Mouse (Mus musculus) limb, embryonic 15.5 days (tissue): ENCODE data around the gene Gpkow. TPM values are rescaled to one million over a fixed set of nuclear protein-coding genes. Genes with fewer than 3 reads are reported as not detected.
A peak's percentile ranks its signal among the peaks of the same experiment; 100 is the strongest.

Source experiments
- ATAC-seq: fragments of 200-750 bp; cut with Nextera tagmentation; 2 replicates; pipeline ENCODE4 v1.8.0; 2017; ENCODE audit warnings: low read depth, moderate TSS enrichment; ENCODE audit not compliant: insufficient number of reproducible peaks, low FRiP score, low TSS enrichment
- H3K27ac ChIP-seq: fragments of 300-500 bp; sonication (generic); 2 replicates; pipeline ENCODE4 v1.5.1; 2015; ENCODE audit warnings: moderate library complexity, mild to moderate bottlenecking, inconsistent platforms
- H3K27me3 ChIP-seq: fragments of 300-500 bp; sonication (generic); 2 replicates; pipeline ENCODE4 v1.6.1; 2015; ENCODE audit warnings: inconsistent platforms
- H3K36me3 ChIP-seq: fragments of 300-500 bp; sonication (generic); 2 replicates; pipeline ENCODE4 v1.6.1; 2015; ENCODE audit warnings: inconsistent platforms
- H3K4me1 ChIP-seq: fragments of 300-500 bp; sonication (generic); 2 replicates; pipeline ENCODE4 v1.6.1; 2015; ENCODE audit warnings: inconsistent platforms
- H3K4me2 ChIP-seq: fragments of 300-500 bp; sonication (generic); 2 replicates; pipeline ENCODE4 v1.6.1; 2015; ENCODE audit warnings: mild to moderate bottlenecking, inconsistent platforms
- H3K4me3 ChIP-seq: fragments of 300-500 bp; sonication (generic); 2 replicates; pipeline ENCODE4 v1.5.1; 2015; ENCODE audit warnings: mild to moderate bottlenecking, inconsistent platforms
- H3K9ac ChIP-seq: fragments of 300-500 bp; sonication (generic); 2 replicates; pipeline ENCODE4 v1.6.1; 2015; ENCODE audit warnings: inconsistent platforms
- H3K9me3 ChIP-seq: fragments of 300-500 bp; sonication (generic); 2 replicates; pipeline ENCODE4 v1.6.1; 2016; ENCODE audit warnings: inconsistent platforms
- WGBS: fragments of 180-500 bp; shearing (Covaris S2); methylation state at CpG from one replicate; pipeline ENCODE4 v1.1.7; 2015; 5-methylcytosine and 5-hydroxymethylcytosine counted together
- polyA plus RNA-seq: library from polyadenylated mRNA; unstranded; fragments of >200 nt; fragmentation: Nextera tagmentation; extraction: Ambion mirVana; gene quantifications from 2 replicates; pipeline ENCODE4 v1.2.1, GENCODE M21; 2015

Gene Gpkow
- polyA plus RNA-seq, 1 experiment from 2014 or later = 36.6 TPM

- Histone ChIP-seq H3K36me3 (peaks cover 13% of the 10 kb centered on the region), H3K4me3 (peak within 1 kb of the TSS; percentile 53), H3K4me1 (peaks cover 16% of the 10 kb centered on the region), H3K27me3 (no peaks in the 10 kb centered on the region), H3K27ac (peak within 1 kb of the TSS; percentile 86), H3K9ac (peak within 1 kb of the TSS; percentile 33), H3K9me3 (no peaks in the 10 kb centered on the region), H3K4me2 (peak within 1 kb of the TSS; percentile 43)
- peak; percentile 26; the same call in 1 of the 2 replicates for ATAC-seq
- 31% methylated on average over 36 of the region's 36 CpGs for WGBS
Measured at GRCm38 (mm10) chrX:7670921-7671623, 25.9 kb upstream of the Gpkow start, which contains the start of gene Plp2. Plp2 (minus strand) TSS chrX:7671390.

- Histone ChIP-seq H3K27me3 (no peaks in the 10 kb centered on the region), H3K36me3 (no peaks in the 10 kb centered on the region), H3K9me3 (no peaks in the 10 kb centered on the region), H3K4me2 (no peak overlapping the region), H3K9ac (no peak overlapping the region), H3K4me3 (no peak overlapping the region), H3K27ac (no peak overlapping the region), H3K4me1 (peaks cover 16% of the 10 kb centered on the region)
- WGBS = 37% methylated on average over 6 of the region's 6 CpGs
- no peak for ATAC-seq
Measured at GRCm38 (mm10) chrX:7672739-7673138, 24.2 kb upstream of the Gpkow start.

GRCm38 (mm10) chrX:7673578-7674281 is 23.2 kb upstream of the Gpkow start:
- H3K27ac ChIP-seq = peak overlapping the region; percentile 87
- H3K4me3 ChIP-seq = peak overlapping the region; percentile 27
- WGBS = 29% methylated on average over 12 of the region's 12 CpGs

GRCm38 (mm10) chrX:7674284-7675000 is 22.5 kb upstream of the Gpkow start:
- Histone ChIP-seq H3K27me3 (no peaks in the 10 kb centered on the region), H3K4me2 (peak overlapping the region; percentile 45), H3K9me3 (no peaks in the 10 kb centered on the region), H3K9ac (no peak overlapping the region), H3K27ac (peak overlapping the region; percentile 87), H3K4me1 (peaks cover 16% of the 10 kb centered on the region), H3K36me3 (no peaks in the 10 kb centered on the region), H3K4me3 (peak overlapping the region; percentile 27)
- WGBS = 25% methylated on average over 28 of the region's 28 CpGs
- ATAC-seq = peak; percentile 35; the same call in 1 of the 2 replicates

More at GRCm38 (mm10) chrX:7673578-7674281, 23.2 kb upstream of the Gpkow start:
- Histone ChIP-seq H3K36me3 (no peaks in the 10 kb centered on the region), H3K9me3 (no peaks in the 10 kb centered on the region), H3K9ac (no peak overlapping the region), H3K4me1 (peaks cover 16% of the 10 kb centered on the region), H3K27me3 (no peaks in the 10 kb centered on the region), H3K4me2 (peak overlapping the region; percentile 45)
- peak; percentile 25; the same call in 1 of the 2 replicates for ATAC-seq

GRCm38 (mm10) chrX:7675001-7675380 is 21.9 kb upstream of the Gpkow start:
- no peaks in the 10 kb centered on the region for H3K9me3 ChIP-seq
- peaks cover 16% of the 10 kb centered on the region for H3K4me1 ChIP-seq
- 33% methylated on average over 10 of the region's 10 CpGs for WGBS
- no peak overlapping the region for H3K9ac ChIP-seq
- H3K27me3 ChIP-seq = no peaks in the 10 kb centered on the region
- H3K4me2 ChIP-seq = peak overlapping the region; percentile 45
- peak overlapping the region; percentile 27 for H3K4me3 ChIP-seq
- ATAC-seq = no peak
- H3K27ac ChIP-seq = peak overlapping the region; percentile 87
- no peaks in the 10 kb centered on the region for H3K36me3 ChIP-seq

- no peaks in the 10 kb centered on the region for H3K27me3 ChIP-seq
- H3K9me3 ChIP-seq = no peaks in the 10 kb centered on the region
- no peak for ATAC-seq
- H3K27ac ChIP-seq = no peak overlapping the region
- H3K9ac ChIP-seq = no peak overlapping the region
- no peak overlapping the region for H3K4me2 ChIP-seq
- no peak overlapping the region for H3K4me3 ChIP-seq
- H3K4me1 ChIP-seq = peaks cover 3% of the 10 kb centered on the region
- WGBS = 38% methylated on average over 3 of the region's 3 CpGs
- no peaks in the 10 kb centered on the region for H3K36me3 ChIP-seq
Measured at GRCm38 (mm10) chrX:7678986-7679385, 17.9 kb upstream of the Gpkow start.

GRCm38 (mm10) chrX:7679405-7680056 is 17.4 kb upstream of the Gpkow start:
- H3K4me3 ChIP-seq = peak overlapping the region; percentile 33
- no peaks in the 10 kb centered on the region for H3K4me1 ChIP-seq
- H3K36me3 ChIP-seq = no peaks in the 10 kb centered on the region
- H3K9me3 ChIP-seq = no peaks in the 10 kb centered on the region
- H3K27me3 ChIP-seq = no peaks in the 10 kb centered on the region
- ATAC-seq = peak; percentile 91
- no peak overlapping the region for H3K27ac ChIP-seq
- H3K9ac ChIP-seq = no peak overlapping the region
- H3K4me2 ChIP-seq = peak overlapping the region; percentile 51
- 16% methylated on average over 27 of the region's 27 CpGs for WGBS

- ATAC-seq = no peak
- WGBS = 28% methylated on average over 12 of the region's 12 CpGs
- Histone ChIP-seq H3K9ac (no peak overlapping the region), H3K36me3 (no peaks in the 10 kb centered on the region), H3K4me1 (no peaks in the 10 kb centered on the region), H3K4me3 (peak overlapping the region; percentile 33), H3K27me3 (no peaks in the 10 kb centered on the region), H3K27ac (no peak overlapping the region), H3K9me3 (no peaks in the 10 kb centered on the region), H3K4me2 (peak overlapping the region; percentile 51)
Measured at GRCm38 (mm10) chrX:7680057-7680412, 16.9 kb upstream of the Gpkow start.

GRCm38 (mm10) chrX:7680864-7681263 is 16.1 kb upstream of the Gpkow start, which contains the start of gene Magix:
Magix (minus strand) TSS chrX:7681251.
- H3K27me3 ChIP-seq = no peaks in the 10 kb centered on the region
- ATAC-seq = no peak
- no peaks in the 10 kb centered on the region for H3K36me3 ChIP-seq
- peak within 1 kb of the TSS; percentile 33; the same call in 1 of the 2 replicates for H3K4me3 ChIP-seq
- WGBS = 66% methylated on average over 14 of the region's 14 CpGs
- H3K27ac ChIP-seq = no peak within 1 kb of the TSS
- peak within 1 kb of the TSS; percentile 51 for H3K4me2 ChIP-seq
- no peak within 1 kb of the TSS for H3K9ac ChIP-seq
- no peaks in the 10 kb centered on the region for H3K4me1 ChIP-seq
- H3K9me3 ChIP-seq = no peaks in the 10 kb centered on the region

GRCm38 (mm10) chrX:7688321-7688720 is 8.6 kb upstream of the Gpkow start:
- Histone ChIP-seq H3K27me3 (no peaks in the 10 kb centered on the region), H3K9me3 (no peaks in the 10 kb centered on the region), H3K4me2 (no peak overlapping the region), H3K4me1 (no peaks in the 10 kb centered on the region), H3K4me3 (no peak overlapping the region), H3K27ac (no peak overlapping the region), H3K9ac (no peak overlapping the region), H3K36me3 (no peaks in the 10 kb centered on the region)
- ATAC-seq = no peak
- WGBS = 86% methylated on average over 2 of the region's 2 CpGs

GRCm38 (mm10) chrX:7690486-7690885 is 6.4 kb upstream of the Gpkow start:
- no peak overlapping the region for H3K27ac ChIP-seq
- 65% methylated on average over 3 of the region's 3 CpGs for WGBS
- no peaks in the 10 kb centered on the region for H3K36me3 ChIP-seq
- H3K4me2 ChIP-seq = no peak overlapping the region
- no peak overlapping the region for H3K4me3 ChIP-seq
- no peak for ATAC-seq
- H3K4me1 ChIP-seq = no peaks in the 10 kb centered on the region
- H3K27me3 ChIP-seq = no peaks in the 10 kb centered on the region
- H3K9ac ChIP-seq = no peak overlapping the region
- no peaks in the 10 kb centered on the region for H3K9me3 ChIP-seq
